13 mouse cellular contexts compared by ENCODE assay signal in genomic region chr1:182108397-182109099, GRCm38 (mm10). TPM values are rescaled to one million over a fixed set of nuclear protein-coding genes. Genes with fewer than 3 reads are reported as not detected.
A peak's percentile ranks its signal among the peaks of the same experiment; 100 is the strongest.
DNase-seq lines count a peak whose midpoint lies in the region; ATAC-seq and TF ChIP-seq lines count a peak whose summit lies in the region.
"Had no signal": no experiment of that assay in that cellular context is flagged by ENCODE, and none has a peak within 500 bp of the region (broad histone marks: within the 10 kb centered on the region; RNA-seq: fewer than 3 reads in every experiment).

No protein-coding gene starts in this region.

- no peak overlapping the region for H3K9ac ChIP-seq in liver, embryonic 12.5 days
- no peak overlapping the region for H3K9ac ChIP-seq in liver, embryonic 16.5 days (ENCODE audit: low read depth, low read length)
- no peak overlapping the region for H3K9ac ChIP-seq in stomach, postnatal 0 days (ENCODE audit: low read length)
- no peak overlapping the region for H3K9ac ChIP-seq in intestine, embryonic 16.5 days (ENCODE audit: low read depth, low read length)
- H3K9ac ChIP-seq: limb, embryonic 15.5 days had no signal

- no peak overlapping the region for H3K4me3 ChIP-seq in liver, embryonic 12.5 days
- H3K4me3 ChIP-seq in liver, embryonic 16.5 days (ENCODE audit: low read depth, low read length): no peak overlapping the region
- H3K4me3 ChIP-seq in stomach, postnatal 0 days (ENCODE audit: low read depth, low read length): no peak overlapping the region
- H3K4me3 ChIP-seq in intestine, embryonic 16.5 days (ENCODE audit: low read length): no peak overlapping the region
- H3K4me3 ChIP-seq: erythroblast, embryonic 14.5 days; limb, embryonic 15.5 days had no signal

- 0 out of 2 replicates have a peak, but pooled peaks cover 8% of the 10 kb centered on the region for H3K4me1 ChIP-seq in liver, embryonic 12.5 days
- H3K4me1 ChIP-seq in liver, embryonic 16.5 days (ENCODE audit: control insufficient read depth, low read depth, low read length): no peaks in the 10 kb centered on the region
- peaks cover 4% of the 10 kb centered on the region; the same call in 1 of the 2 replicates for H3K4me1 ChIP-seq in stomach, postnatal 0 days (replicated peaks; ENCODE audit: control insufficient read depth, insufficient read depth)
- 0 out of 2 replicates have a peak, but pooled peaks cover 4% of the 10 kb centered on the region for H3K4me1 ChIP-seq in intestine, embryonic 16.5 days (ENCODE audit: control insufficient read depth, insufficient read depth, low read length)

- 18% methylated on average over 13 of the region's 13 CpGs for WGBS in liver, embryonic 12.5 days (ENCODE audit: insufficient replicate concordance)
- WGBS in liver, embryonic 16.5 days (ENCODE audit: insufficient replicate concordance): 17% methylated on average over 13 of the region's 13 CpGs
- WGBS in stomach, postnatal 0 days: 53% methylated on average over 13 of the region's 13 CpGs
- WGBS in intestine, embryonic 16.5 days: 71% methylated on average over 13 of the region's 13 CpGs

- 0 out of 2 replicates have a peak overlapping the region, but pooled peaks have one; percentile 10 for H3K4me2 ChIP-seq in liver, embryonic 12.5 days
- H3K4me2 ChIP-seq in liver, embryonic 16.5 days (ENCODE audit: low read depth, low read length): no peak overlapping the region
- H3K4me2 ChIP-seq in stomach, postnatal 0 days (replicated peaks; ENCODE audit: low read depth): no peak overlapping the region
- no peak overlapping the region for H3K4me2 ChIP-seq in intestine, embryonic 16.5 days (ENCODE audit: low read depth, low read length)
- H3K4me2 ChIP-seq: limb, embryonic 15.5 days had no signal

- no peak for TF ChIP-seq EP300 in stomach, postnatal 0 days (optimal IDR thresholded peaks at IDR 0.05)

- no peaks in the 10 kb centered on the region for H3K9me3 ChIP-seq in liver, embryonic 12.5 days (replicated peaks)
- H3K9me3 ChIP-seq in liver, embryonic 16.5 days (replicated peaks; ENCODE audit: control insufficient read depth, low read length): no peaks in the 10 kb centered on the region
- H3K9me3 ChIP-seq in stomach, postnatal 0 days (ENCODE audit: control insufficient read depth, low read length): no peaks in the 10 kb centered on the region
- no peaks in the 10 kb centered on the region for H3K9me3 ChIP-seq in intestine, embryonic 16.5 days (ENCODE audit: control insufficient read depth, low read length)
- H3K9me3 ChIP-seq: G1E; limb, embryonic 15.5 days had no signal

- H3K36me3 ChIP-seq in liver, embryonic 12.5 days: no peaks in the 10 kb centered on the region
- H3K36me3 ChIP-seq in liver, embryonic 16.5 days (ENCODE audit: control insufficient read depth, insufficient read depth): no peaks in the 10 kb centered on the region
- H3K36me3 ChIP-seq in stomach, postnatal 0 days (ENCODE audit: control insufficient read depth, insufficient read depth, low read length): no peaks in the 10 kb centered on the region
- no peaks in the 10 kb centered on the region for H3K36me3 ChIP-seq in intestine, embryonic 16.5 days (ENCODE audit: control insufficient read depth, insufficient read depth, low read length)
- H3K36me3 ChIP-seq: G1E; limb, embryonic 15.5 days had no signal

- H3K27ac ChIP-seq in liver, embryonic 12.5 days: no peak overlapping the region; the same call in 1 of the 2 replicates
- 0 out of 2 replicates have a peak overlapping the region, but pooled peaks have one; percentile 5 for H3K27ac ChIP-seq in liver, embryonic 16.5 days (ENCODE audit: low read length)
- H3K27ac ChIP-seq in stomach, postnatal 0 days (replicated peaks): peak overlapping the region; percentile 56; the same call in 1 of the 2 replicates
- no peak overlapping the region for H3K27ac ChIP-seq in intestine, embryonic 16.5 days (ENCODE audit: low read length)
- H3K27ac ChIP-seq: limb, embryonic 15.5 days had no signal

- ATAC-seq in liver, embryonic 12.5 days: no peak
- no peak for ATAC-seq in liver, embryonic 16.5 days (ENCODE audit: low read depth)
- no peak; the same call in 1 of the 2 replicates for ATAC-seq in stomach, postnatal 0 days (ENCODE audit: low FRiP score, low TSS enrichment)
- no peak for ATAC-seq in intestine, embryonic 16.5 days

- no peak for DNase-seq in liver
- DNase-seq in gastrocnemius, postnatal 25 days: peak; percentile 59
- no peak for DNase-seq in stomach, postnatal 0 days (ENCODE audit: low spot score)
- no peak for DNase-seq in cerebellum, postnatal 4 days (ENCODE audit: low spot score in 2 of 2)
- no peak for DNase-seq in frontal cortex, postnatal 36 days (ENCODE audit: low spot score in 2 of 2)
- DNase-seq: cerebellum, adult 18-20 months; kidney, adult 18-20 months had no signal

- TF ChIP-seq CTCF in stomach, postnatal 0 days (IDR thresholded peaks at IDR 0.05; ENCODE audit: low read depth): no peak

- H3K27me3 ChIP-seq in liver, embryonic 12.5 days (replicated peaks): no peaks in the 10 kb centered on the region
- no peaks in the 10 kb centered on the region for H3K27me3 ChIP-seq in liver, embryonic 16.5 days (ENCODE audit: control insufficient read depth, insufficient read depth, low read depth, low read length)
- no peaks in the 10 kb centered on the region for H3K27me3 ChIP-seq in stomach, postnatal 0 days (ENCODE audit: control insufficient read depth, insufficient read depth, low read length)
- no peaks in the 10 kb centered on the region for H3K27me3 ChIP-seq in intestine, embryonic 16.5 days (replicated peaks; ENCODE audit: control insufficient read depth, insufficient read depth, low read length)
- H3K27me3 ChIP-seq: limb, embryonic 15.5 days had no signal

RNA-seq across cellular contexts. Expression of gene Srp9, which starts 16.0 kb away (rescaled TPM):
- polyA plus RNA-seq in liver, embryonic 12.5 days (2016; fragmentation: Nextera tagmentation; extraction: Ambion mirVana): 111 and 112 TPM in 2 replicates
- total RNA-seq in gastrocnemius, postnatal 25 days (2021): 10 to 100 TPM; 34.6 to 37.0 TPM
- polyA plus RNA-seq in liver, embryonic 16.5 days (2015; fragmentation: Nextera tagmentation; extraction: Ambion mirVana): 51.4 and 69.8 TPM in 2 replicates
- polyA plus RNA-seq in stomach, postnatal 0 days (2015; fragmentation: Nextera tagmentation; extraction: Ambion mirVana): 206 and 215 TPM in 2 replicates
- 135 and 142 TPM in 2 replicates for polyA plus RNA-seq in intestine, embryonic 16.5 days (2015; fragmentation: Nextera tagmentation; extraction: Ambion mirVana)

RNA-seq across cellular contexts. Expression of gene Vmn1r1, which starts 55.7 kb away (rescaled TPM):
- not detected in 2 replicates for polyA plus RNA-seq in liver, embryonic 12.5 days (2016; fragmentation: Nextera tagmentation; extraction: Ambion mirVana)
- total RNA-seq in gastrocnemius, postnatal 25 days (2021): not detected
- polyA plus RNA-seq in liver, embryonic 16.5 days (2015; fragmentation: Nextera tagmentation; extraction: Ambion mirVana): not detected in 2 replicates
- polyA plus RNA-seq in stomach, postnatal 0 days (2015; fragmentation: Nextera tagmentation; extraction: Ambion mirVana): not detected in 2 replicates
- not detected in 2 replicates for polyA plus RNA-seq in intestine, embryonic 16.5 days (2015; fragmentation: Nextera tagmentation; extraction: Ambion mirVana)
- polyA plus RNA-seq: erythroblast, embryonic 14.5 days; G1E; limb, embryonic 15.5 days had no signal

Comparison
In these comparisons a context has a peak if more than half of its experiments do, and no peak if none do; other contexts are left out.
1. H3K27ac ChIP-seq: peak in liver, embryonic 16.5 days (single experiment) and stomach, postnatal 0 days (single experiment); none in liver, embryonic 12.5 days (single experiment) and intestine, embryonic 16.5 days (single experiment).